15 mouse cellular contexts compared by ENCODE assay signal in genomic region chr11:68164408-68164807, GRCm38 (mm10).
"Had no signal": no experiment of that assay in that cellular context is flagged by ENCODE, and none has a peak within 500 bp of the region (broad histone marks: within the 10 kb centered on the region; RNA-seq: fewer than 3 reads in every experiment).

No protein-coding gene starts in this region.

- H3K27me3 ChIP-seq: limb, embryonic 12.5 days; liver, embryonic 13.5 days; lung, embryonic 15.5 days; midbrain, embryonic 13.5 days; neural tube, embryonic 15.5 days had no signal

- H3K4me3 ChIP-seq: left cerebral cortex, adult 2 months; limb, embryonic 12.5 days; liver, embryonic 13.5 days; lung, embryonic 15.5 days; midbrain, embryonic 13.5 days; myocyte; neural tube, embryonic 15.5 days had no signal

- H3K4me2 ChIP-seq: limb, embryonic 12.5 days; liver, embryonic 13.5 days; lung, embryonic 15.5 days; midbrain, embryonic 13.5 days; neural tube, embryonic 15.5 days had no signal

- ATAC-seq: liver, postnatal 0 days; midbrain, embryonic 13.5 days had no signal

- DNase-seq: kidney, postnatal 10 days; kidney, postnatal 4 days; liver; liver, embryonic 13.5 days; liver, postnatal 0 days; lung, postnatal 14 days; right cerebral cortex, adult 18-20 months; right cerebral cortex, postnatal 25 days; thymus, postnatal 36 days had no signal

- H3K4me1 ChIP-seq: limb, embryonic 12.5 days; liver, embryonic 13.5 days had no signal

- H3K9me3 ChIP-seq: liver, embryonic 13.5 days; lung, embryonic 15.5 days; midbrain, embryonic 13.5 days; neural tube, embryonic 15.5 days had no signal

- H3K9ac ChIP-seq: limb, embryonic 12.5 days; liver, embryonic 13.5 days; liver, postnatal 0 days; lung, embryonic 15.5 days; midbrain, embryonic 13.5 days; neural tube, embryonic 15.5 days had no signal

- H3K36me3 ChIP-seq: limb, embryonic 12.5 days; liver, embryonic 13.5 days; lung, embryonic 15.5 days; midbrain, embryonic 13.5 days; neural tube, embryonic 15.5 days had no signal

- H3K27ac ChIP-seq: left cerebral cortex, adult 2 months; limb, embryonic 12.5 days; liver, embryonic 13.5 days; lung, embryonic 15.5 days; midbrain, embryonic 13.5 days; neural tube, embryonic 15.5 days had no signal
